Mouse (Mus musculus) stomach, embryonic 14.5 days (tissue): ENCODE results near the gene Csf3. TPM values are rescaled to one million over a fixed set of nuclear protein-coding genes. Genes with fewer than 3 reads are reported as not detected.

Experiments
- ATAC-seq: fragments of 200-750 bp; cut with Nextera tagmentation; 2 replicates; pipeline ENCODE4 v1.8.0; 2017; ENCODE audit warnings: low read depth, moderate TSS enrichment; ENCODE audit not compliant: insufficient number of reproducible peaks, insufficient read depth, low FRiP score
- H3K27ac ChIP-seq: fragments of 300-500 bp; sonication (generic); 2 replicates; pipeline ENCODE4 v1.5.1; 2014; ENCODE audit warnings: mild to moderate bottlenecking, low read length, moderate library complexity, mixed read lengths
- H3K27me3 ChIP-seq: fragments of 300-500 bp; sonication (generic); 2 replicates; pipeline ENCODE4 v1.6.1; 2014; ENCODE audit warnings: low read length, control low read depth, mixed read lengths; ENCODE audit not compliant: control insufficient read depth, insufficient read depth
- H3K36me3 ChIP-seq: fragments of 300-500 bp; sonication (generic); 2 replicates; pipeline ENCODE4 v1.6.1; 2014; ENCODE audit warnings: mild to moderate bottlenecking, control low read depth, low read length, moderate library complexity, mixed read lengths; ENCODE audit not compliant: control insufficient read depth, insufficient read depth
- H3K4me1 ChIP-seq: fragments of 300-500 bp; sonication (generic); 2 replicates; pipeline ENCODE4 v1.6.1; 2014; ENCODE audit warnings: low read length, control low read depth, mixed read lengths; ENCODE audit not compliant: control insufficient read depth, insufficient read depth
- H3K4me2 ChIP-seq: fragments of 300-500 bp; sonication (generic); replicated peaks from 2 replicates; pipeline ENCODE4 v1.6.1; 2014; ENCODE audit warnings: low read depth, low read length, control low read depth
- H3K4me3 ChIP-seq: fragments of 300-500 bp; sonication (generic); 2 replicates; pipeline ENCODE4 v1.5.1; 2014; ENCODE audit warnings: low read depth, low read length, control low read depth
- H3K9ac ChIP-seq: fragments of 300-500 bp; sonication (generic); replicated peaks from 2 replicates; pipeline ENCODE4 v1.6.1; 2014; ENCODE audit warnings: low read depth, mild to moderate bottlenecking, control low read depth, low read length, moderate library complexity, mixed read lengths
- H3K9me3 ChIP-seq: fragments of 300-500 bp; sonication (generic); 2 replicates; pipeline ENCODE4 v1.6.1; 2016; ENCODE audit warnings: low read depth, low read length, control low read depth; ENCODE audit not compliant: control insufficient read depth
- WGBS: fragments of 180-500 bp; shearing (Covaris S2); extraction: QIAGEN DNeasy Blood & Tissue Kit; methylation state at CpG from one replicate; pipeline ENCODE4 v1.1.7; 2014; 5-methylcytosine and 5-hydroxymethylcytosine counted together
- polyA plus RNA-seq: library from polyadenylated mRNA; unstranded; fragments of >200 nt; fragmentation: Nextera tagmentation; extraction: Ambion mirVana; gene quantifications from 2 replicates; pipeline ENCODE4 v1.2.1, GENCODE M21; 2014

Csf3 gene
- polyA plus RNA-seq, 1 experiment from 2014 or later: not detected

GRCm38 (mm10) chr11:98743655-98744345, 42.7 kb downstream of the Csf3 start:
- H3K4me2 ChIP-seq: peak overlapping the region; percentile 84
- H3K27ac ChIP-seq: peak overlapping the region; percentile 97
- peak overlapping the region; percentile 97 for H3K4me3 ChIP-seq
- no peak for ATAC-seq
- peak overlapping the region; percentile 30; the same call in 1 of the 2 replicates for H3K9ac ChIP-seq
- H3K4me1 ChIP-seq: peaks cover 71% of the 10 kb centered on the region
- no peaks in the 10 kb centered on the region for H3K9me3 ChIP-seq
- 3% methylated on average over 9 of the region's 9 CpGs for WGBS
- no peaks in the 10 kb centered on the region for H3K36me3 ChIP-seq
- H3K27me3 ChIP-seq: no peaks in the 10 kb centered on the region

GRCm38 (mm10) chr11:98744456-98745019, 43.5 kb downstream of the Csf3 start:
- peaks cover 79% of the 10 kb centered on the region for H3K4me1 ChIP-seq
- no peak for ATAC-seq
- peak overlapping the region; percentile 97 for H3K27ac ChIP-seq
- no peaks in the 10 kb centered on the region for H3K27me3 ChIP-seq
- H3K9me3 ChIP-seq: no peaks in the 10 kb centered on the region
- no peaks in the 10 kb centered on the region for H3K36me3 ChIP-seq
- H3K9ac ChIP-seq: peak overlapping the region; percentile 30; the same call in 1 of the 2 replicates
- peak overlapping the region; percentile 97 for H3K4me3 ChIP-seq
- WGBS: 34% methylated on average over 7 of the region's 7 CpGs
- peak overlapping the region; percentile 84 for H3K4me2 ChIP-seq

- H3K4me1 ChIP-seq: peaks cover 85% of the 10 kb centered on the region
- peak overlapping the region; percentile 44 for H3K4me2 ChIP-seq
- no peak overlapping the region for H3K9ac ChIP-seq
- no peak overlapping the region for H3K4me3 ChIP-seq
- peak overlapping the region; percentile 58 for H3K27ac ChIP-seq
- ATAC-seq: no peak
- H3K36me3 ChIP-seq: no peaks in the 10 kb centered on the region
- WGBS: 46% methylated on average over 12 of the region's 12 CpGs
- H3K9me3 ChIP-seq: no peaks in the 10 kb centered on the region
- no peaks in the 10 kb centered on the region for H3K27me3 ChIP-seq
Measured at GRCm38 (mm10) chr11:98745932-98746853, 45.1 kb downstream of the Csf3 start.

- Histone ChIP-seq H3K4me3 (0 out of 2 replicates have a peak overlapping the region, but pooled peaks have one; percentile 9), H3K27ac (peak overlapping the region; percentile 58), H3K9me3 (no peaks in the 10 kb centered on the region), H3K4me2 (peak overlapping the region; percentile 44), H3K36me3 (no peaks in the 10 kb centered on the region), H3K27me3 (no peaks in the 10 kb centered on the region), H3K9ac (0 out of 2 replicates have a peak overlapping the region, but pooled peaks have one; percentile 10), H3K4me1 (peaks cover 91% of the 10 kb centered on the region)
- peak; percentile 39; the same call in 1 of the 2 replicates for ATAC-seq
- WGBS: 4% methylated on average over 19 of the region's 19 CpGs
Measured at GRCm38 (mm10) chr11:98746855-98747693, 46.0 kb downstream of the Csf3 start.

GRCm38 (mm10) chr11:98747804-98748505, 46.9 kb downstream of the Csf3 start:
- Histone ChIP-seq H3K36me3 (no peaks in the 10 kb centered on the region), H3K4me3 (no peak overlapping the region), H3K9ac (no peak overlapping the region), H3K9me3 (no peaks in the 10 kb centered on the region), H3K4me2 (peak overlapping the region; percentile 23), H3K27ac (peak overlapping the region; percentile 76), H3K4me1 (peaks cover 94% of the 10 kb centered on the region), H3K27me3 (no peaks in the 10 kb centered on the region)
- no peak for ATAC-seq
- 23% methylated on average over 6 of the region's 6 CpGs for WGBS

GRCm38 (mm10) chr11:98748506-98749416, 47.7 kb downstream of the Csf3 start:
- no peak for ATAC-seq

GRCm38 (mm10) chr11:98749716-98750115, 48.7 kb downstream of the Csf3 start:
- no peaks in the 10 kb centered on the region for H3K9me3 ChIP-seq
- no peak overlapping the region for H3K4me3 ChIP-seq
- H3K27ac ChIP-seq: peak overlapping the region; percentile 76
- peaks cover 11% of the 10 kb centered on the region; the same call in 1 of the 2 replicates for H3K36me3 ChIP-seq
- H3K4me2 ChIP-seq: peak overlapping the region; percentile 23; the same call in 1 of the 2 replicates
- H3K4me1 ChIP-seq: peaks cover 87% of the 10 kb centered on the region
- WGBS: 24% methylated on average over 5 of the region's 5 CpGs
- ATAC-seq: no peak
- no peak overlapping the region for H3K9ac ChIP-seq
- no peaks in the 10 kb centered on the region for H3K27me3 ChIP-seq

More at GRCm38 (mm10) chr11:98748506-98749416, 47.7 kb downstream of the Csf3 start:
- peaks cover 5% of the 10 kb centered on the region; the same call in 1 of the 2 replicates for H3K36me3 ChIP-seq
- H3K4me2 ChIP-seq: peak overlapping the region; percentile 23
- H3K9me3 ChIP-seq: no peaks in the 10 kb centered on the region
- H3K4me1 ChIP-seq: peaks cover 88% of the 10 kb centered on the region
- 25% methylated on average over 15 of the region's 15 CpGs for WGBS
- peak overlapping the region; percentile 76 for H3K27ac ChIP-seq
- no peak overlapping the region for H3K4me3 ChIP-seq
- H3K27me3 ChIP-seq: no peaks in the 10 kb centered on the region
- no peak overlapping the region for H3K9ac ChIP-seq
